ENCODE assay signal across 8 mouse cellular contexts in the genomic region with DNA sequence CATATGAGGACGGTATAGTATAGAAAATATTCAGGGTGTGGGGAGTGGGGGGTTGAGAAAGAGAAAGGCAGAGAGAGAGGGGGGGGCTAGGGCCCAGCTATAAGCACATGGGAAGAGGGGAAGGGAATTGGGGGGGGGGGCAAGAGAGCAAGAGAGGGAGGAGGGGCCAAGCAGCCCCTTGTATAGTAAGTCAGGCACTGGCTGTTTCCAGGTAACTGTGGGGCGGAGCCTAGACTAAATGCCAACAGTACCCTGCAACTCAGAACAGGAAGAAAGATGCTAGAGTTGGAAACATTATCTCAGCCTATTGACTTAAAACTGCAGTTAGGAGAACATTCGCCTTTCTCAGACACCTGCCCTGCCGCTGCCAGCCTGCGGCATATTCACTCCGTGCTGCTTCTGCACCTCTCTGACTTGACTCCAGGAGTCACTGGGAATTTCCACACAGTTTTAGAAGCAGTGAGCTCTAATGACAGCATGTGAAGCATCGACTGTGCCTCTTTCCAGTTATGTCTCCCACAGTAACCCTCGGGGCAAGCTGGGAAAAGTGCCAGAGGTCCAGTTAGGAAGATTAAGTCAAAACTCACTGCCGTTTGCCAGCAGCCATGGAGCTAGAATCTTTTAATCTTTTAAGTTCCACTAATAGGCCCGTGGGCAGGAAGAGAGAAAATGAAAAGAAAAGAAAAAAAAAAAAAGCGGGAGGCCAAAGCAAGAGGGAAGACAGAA. TPM values are rescaled to one million over a fixed set of nuclear protein-coding genes. Genes with fewer than 3 reads are reported as not detected.
A peak's percentile ranks its signal among the peaks of the same experiment; 100 is the strongest.
DNase-seq lines count a peak whose midpoint lies in the region; ATAC-seq and TF ChIP-seq lines count a peak whose summit lies in the region.

No protein-coding gene starts in this region.

- DNase-seq in kidney, adult 2 months, result peak; percentile 15
- DNase-seq in kidney, adult 11 months, result no peak
- DNase-seq in adrenal gland, postnatal 14 days, result peak; percentile 66
- peak; percentile 56 for DNase-seq in ovary, postnatal 14 days (ENCODE audit: low spot score)
- DNase-seq in thymus, postnatal 14 days, result no peak
- no peak for DNase-seq in layer of hippocampus, adult 9-11 months

- no peak overlapping the region for H3K27ac ChIP-seq in kidney, adult 2 months (ENCODE audit: insufficient read depth, low read depth, low read length)
- H3K27ac ChIP-seq in forebrain, embryonic 15.5 days (replicated peaks), result peak overlapping the region; percentile 94
- peak overlapping the region; percentile 79 for H3K27ac ChIP-seq in hindbrain, embryonic 13.5 days

- no peaks in the 10 kb centered on the region for H3K36me3 ChIP-seq in kidney, adult 2 months (ENCODE audit: control insufficient read depth, insufficient read depth, low read length)
- no peaks in the 10 kb centered on the region for H3K36me3 ChIP-seq in forebrain, embryonic 15.5 days
- no peaks in the 10 kb centered on the region for H3K36me3 ChIP-seq in hindbrain, embryonic 13.5 days

- H3K9ac ChIP-seq in forebrain, embryonic 15.5 days (replicated peaks), result no peak overlapping the region
- H3K9ac ChIP-seq in hindbrain, embryonic 13.5 days, result 0 out of 2 replicates have a peak overlapping the region, but pooled peaks have one; percentile 3

- H3K27me3 ChIP-seq in kidney, adult 2 months (replicated peaks; ENCODE audit: control insufficient read depth, insufficient read depth, low read length), result no peaks in the 10 kb centered on the region
- H3K27me3 ChIP-seq in forebrain, embryonic 15.5 days, result no peaks in the 10 kb centered on the region
- H3K27me3 ChIP-seq in hindbrain, embryonic 13.5 days, result no peaks in the 10 kb centered on the region

- H3K9me3 ChIP-seq in forebrain, embryonic 15.5 days, result no peaks in the 10 kb centered on the region
- no peaks in the 10 kb centered on the region for H3K9me3 ChIP-seq in hindbrain, embryonic 13.5 days

- no peak overlapping the region for H3K4me3 ChIP-seq in kidney, adult 2 months (ENCODE audit: insufficient read depth, low read depth, low read length)
- H3K4me3 ChIP-seq in forebrain, embryonic 15.5 days, result no peak overlapping the region
- no peak overlapping the region for H3K4me3 ChIP-seq in hindbrain, embryonic 13.5 days

- no peak for TF ChIP-seq POLR2A in kidney, adult 2 months (IDR thresholded peaks at IDR 0.05; ENCODE audit: low read depth, low read length)

- H3K4me2 ChIP-seq in forebrain, embryonic 15.5 days (replicated peaks), result peak overlapping the region; percentile 9; the same call in 1 of the 2 replicates
- H3K4me2 ChIP-seq in hindbrain, embryonic 13.5 days, result peak overlapping the region; percentile 21; the same call in 1 of the 2 replicates

- WGBS in kidney, adult 2 months, result 50% methylated on average over 11 of the region's 11 CpGs
- WGBS in forebrain, embryonic 15.5 days, result 23% methylated on average over 11 of the region's 11 CpGs
- WGBS in hindbrain, embryonic 13.5 days, result 50% methylated on average over 11 of the region's 11 CpGs

- ATAC-seq in forebrain, embryonic 15.5 days (replicated peaks), result 0 out of 2 replicates have a peak, but pooled peaks have one; percentile 46
- ATAC-seq in hindbrain, embryonic 13.5 days (ENCODE audit: low FRiP score), result no peak

- H3K4me1 ChIP-seq in kidney, adult 2 months (ENCODE audit: control insufficient read depth, insufficient read depth, low read length), result no peaks in the 10 kb centered on the region
- H3K4me1 ChIP-seq in forebrain, embryonic 15.5 days, result peaks cover 41% of the 10 kb centered on the region
- H3K4me1 ChIP-seq in hindbrain, embryonic 13.5 days (replicated peaks), result peaks cover 40% of the 10 kb centered on the region

- no peak for TF ChIP-seq CTCF in kidney, adult 2 months (conservative IDR thresholded peaks at IDR 0.05; ENCODE audit: insufficient read depth, insufficient read length, low read depth, low read length)

RNA-seq across cellular contexts. Expression of a gene that starts 20.6 kb away (rescaled TPM):
- polyA plus RNA-seq in kidney, adult 2 months (2012; rRNA removed), result 2.3 and 3.2 TPM in 2 replicates
- 24.1 and 25.5 TPM in 2 replicates for total RNA-seq in adrenal gland, postnatal 14 days (2021)
- 47.4 and 51.7 TPM in 2 replicates for polyA plus RNA-seq in forebrain, embryonic 15.5 days (2015; fragmentation: Nextera tagmentation; extraction: Ambion mirVana)
- 38.9 and 43.3 TPM in 2 replicates for polyA plus RNA-seq in hindbrain, embryonic 13.5 days (2015; fragmentation: Nextera tagmentation; extraction: Ambion mirVana)

Comparison
In these comparisons a context has a peak if more than half of its experiments do, and no peak if none do; other contexts are left out.
1. DNase-seq: peak in kidney, adult 2 months (single experiment), adrenal gland, postnatal 14 days (single experiment) and ovary, postnatal 14 days (single experiment); none in kidney, adult 11 months (single experiment), thymus, postnatal 14 days (single experiment) and layer of hippocampus, adult 9-11 months (single experiment).